Mouse (Mus musculus): ENCODE results near the gene Dctpp1.

Dctpp1 gene

GRCm38 (mm10) chr7:127210266-127210665 lies 50.2 kb downstream of the Dctpp1 start:
- 86% methylated on average over 4 of the region's 4 CpGs for WGBS

GRCm38 (mm10) chr7:127209851-127210250 lies 50.7 kb downstream of the Dctpp1 start:
- 73% methylated on average over 5 of the region's 5 CpGs for WGBS

GRCm38 (mm10) chr7:127208553-127209438 lies 51.7 kb downstream of the Dctpp1 start, which contains the start of gene Mylpf:
TSS of gene Mylpf (plus strand) at chr7:127208890.
- WGBS = under 1% methylated on average over 42 of the region's 44 CpGs

- WGBS = 0% methylated on average over 31 of the region's 44 CpGs
Observed at GRCm38 (mm10) chr7:127208295-127208552, 52.3 kb downstream of the Dctpp1 start, which contains the start of gene Tbc1d10b. TSS of gene Tbc1d10b (minus strand) at chr7:127208468.

GRCm38 (mm10) chr7:127207374-127208294 lies 52.9 kb downstream of the Dctpp1 start:
- under 1% methylated on average over 53 of the region's 53 CpGs for WGBS

Measured in cerebral cortex, adult 2 months (tissue).